Mouse (Mus musculus): ENCODE measurements around the gene Hoxb9.

DNA sequence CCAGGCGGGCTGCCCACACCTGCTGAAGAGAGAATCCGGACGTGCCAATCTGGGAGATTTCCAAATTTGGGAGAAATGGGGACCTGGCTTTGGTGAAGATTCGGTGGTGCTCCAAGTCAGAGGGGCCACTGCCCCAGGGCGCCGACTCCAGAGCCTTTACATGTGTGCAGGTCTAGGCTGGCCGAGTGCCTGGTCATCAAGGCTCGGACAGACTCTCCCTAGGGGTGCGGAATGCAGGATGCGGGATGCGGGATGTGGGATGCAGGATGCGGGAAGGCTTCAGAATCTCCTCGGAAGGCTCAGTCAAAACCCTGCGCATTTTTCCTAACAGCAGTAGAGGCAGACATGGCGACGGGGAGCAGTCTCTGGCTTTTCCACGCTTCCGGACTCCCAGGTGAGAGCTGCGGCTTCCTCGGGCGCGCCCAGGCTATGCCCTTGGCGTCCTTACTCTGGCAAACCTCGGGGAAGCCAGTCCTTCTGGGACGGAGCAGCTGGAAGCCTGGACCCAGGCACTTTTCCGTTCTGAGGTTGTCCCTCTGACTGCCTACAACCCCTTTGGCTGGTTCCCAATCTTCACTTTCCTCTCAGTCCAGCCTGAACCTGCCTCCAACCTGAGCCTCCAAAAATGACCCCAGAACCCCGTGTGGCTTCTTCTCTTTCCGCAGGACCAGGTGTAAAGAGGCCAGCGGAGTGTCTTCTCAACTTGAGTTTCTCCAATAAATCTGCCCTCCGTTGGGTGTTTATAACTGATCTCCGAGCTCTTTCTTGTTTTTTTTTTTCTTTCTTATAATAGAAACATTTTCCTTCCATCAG is 8.4 kb downstream of the Hoxb9 start:
- TF ChIP-seq USF1 (IDR thresholded peaks at IDR 0.05; ENCODE audit: low read depth, low read length) (no peak), CTCF (conservative IDR thresholded peaks at IDR 0.05 in 1 of 2, IDR thresholded peaks at IDR 0.05 in 1 of 2; ENCODE audit: low read depth in 2 of 2, low read length in 2 of 2) (no peak), JUND (conservative IDR thresholded peaks at IDR 0.05; ENCODE audit: low read depth, low read length) (no peak), ZNF384 (IDR thresholded peaks at IDR 0.05; ENCODE audit: low read depth, low read length) (no peak), USF2 (conservative IDR thresholded peaks at IDR 0.05; ENCODE audit: low read depth, low read length) (no peak), POLR2A (IDR thresholded peaks at IDR 0.05; ENCODE audit: low read depth, low read length) (no peak), EP300 (IDR thresholded peaks at IDR 0.05; ENCODE audit: low read length) (no peak), HCFC1 (IDR thresholded peaks at IDR 0.05; ENCODE audit: low read depth, low read length) (no peak), MAFK (IDR thresholded peaks at IDR 0.05; ENCODE audit: insufficient replicate concordance, low read length) (no peak), SIN3A (IDR thresholded peaks at IDR 0.05; ENCODE audit: low read length) (no peak)
